In the genomic region with DNA sequence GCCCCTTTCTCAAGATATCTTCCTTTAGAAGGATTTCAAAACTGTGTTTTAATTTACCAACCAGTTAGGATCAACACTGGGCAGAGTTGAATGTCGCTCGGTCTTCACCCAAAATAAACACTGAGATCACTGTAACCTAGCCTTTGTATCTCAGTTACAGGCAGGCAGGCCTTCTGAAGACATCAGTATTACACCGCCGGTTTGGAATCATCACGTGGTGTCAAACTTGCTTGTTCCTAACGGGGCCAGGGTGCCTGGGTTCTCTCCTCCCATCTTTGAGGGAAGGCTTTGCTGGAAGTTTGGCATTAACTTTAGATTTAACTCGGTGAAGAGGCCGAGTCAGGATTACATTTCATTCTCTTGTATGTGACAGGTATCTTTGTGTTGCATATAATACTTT, we compare ENCODE assay signal across 24 mouse cellular contexts. TPM values are rescaled to one million over a fixed set of nuclear protein-coding genes. Genes with fewer than 3 reads are reported as not detected.
DNase-seq lines count a peak whose midpoint lies in the region; ATAC-seq and TF ChIP-seq lines count a peak whose summit lies in the region.
"Had no signal": no experiment of that assay in that cellular context is flagged by ENCODE, and none has a peak within 500 bp of the region (broad histone marks: within the 10 kb centered on the region; RNA-seq: fewer than 3 reads in every experiment).

No protein-coding gene starts in this region.

- TF ChIP-seq CTCF in liver, adult 2 months (IDR thresholded peaks at IDR 0.05; ENCODE audit: low read depth, low read length), result no peak
- no peak for TF ChIP-seq CTCF in liver, postnatal 0 days (IDR thresholded peaks at IDR 0.05; ENCODE audit: low read depth)
- TF ChIP-seq CTCF in lung, adult 2 months (IDR thresholded peaks at IDR 0.05; ENCODE audit: insufficient read depth, low read length), result no peak

- H3K27ac ChIP-seq in liver, adult 2 months (replicated peaks; ENCODE audit: insufficient read depth, low read depth, low read length), result no peak overlapping the region
- H3K27ac ChIP-seq in liver, postnatal 0 days (ENCODE audit: low read depth), result no peak overlapping the region
- H3K27ac ChIP-seq: embryonic facial prominence, embryonic 13.5 days; embryonic facial prominence, embryonic 15.5 days; forebrain, embryonic 10.5 days; forebrain, embryonic 12.5 days had no signal

- DNase-seq in gastrocnemius, adult 18-20 months (ENCODE audit: low spot score), result peak; percentile 63
- DNase-seq in gastrocnemius, postnatal 36 days, result no peak
- peak; percentile 75 for DNase-seq in heart, adult 11 months
- no peak for DNase-seq in heart, postnatal 10 days
- peak; percentile 15 for DNase-seq in liver, adult 2 months (ENCODE audit: extremely low read depth, low read depth, low spot score)
- no peak for DNase-seq in liver, postnatal 0 days
- DNase-seq in lung, adult 2 months, result no peak
- DNase-seq: adrenal gland, adult 2 months; adrenal gland, postnatal 10 days; adrenal gland, postnatal 25 days; B cell, adult 2 months; cerebellum, adult 11 months; cerebellum, adult 18-20 months; cerebellum, adult 8-10 months; cerebellum, adult 9-11 months; cerebellum, postnatal 14 days; cerebellum, postnatal 36 days; embryo, embryonic 11 days had no signal

- no peaks in the 10 kb centered on the region for H3K36me3 ChIP-seq in liver, adult 2 months (ENCODE audit: control insufficient read depth, insufficient read depth, low read length)
- no peaks in the 10 kb centered on the region for H3K36me3 ChIP-seq in liver, postnatal 0 days (replicated peaks; ENCODE audit: insufficient read depth, low read length)
- H3K36me3 ChIP-seq: embryonic facial prominence, embryonic 13.5 days; embryonic facial prominence, embryonic 15.5 days; forebrain, embryonic 10.5 days; forebrain, embryonic 12.5 days had no signal

- no peak overlapping the region for H3K4me3 ChIP-seq in liver, adult 2 months (ENCODE audit: insufficient read depth, low read depth, low read length)
- H3K4me3 ChIP-seq in liver, postnatal 0 days (ENCODE audit: low read depth, low read length), result no peak overlapping the region
- no peak overlapping the region for H3K4me3 ChIP-seq in lung, adult 2 months (replicated peaks; ENCODE audit: extremely low read depth, low read depth, low read length)
- H3K4me3 ChIP-seq: embryonic facial prominence, embryonic 13.5 days; embryonic facial prominence, embryonic 15.5 days; erythroblast, embryonic 14.5 days; forebrain, embryonic 10.5 days; forebrain, embryonic 12.5 days had no signal

- H3K9ac ChIP-seq in liver, adult 2 months (ENCODE audit: low read depth, low read length), result no peak overlapping the region
- no peak overlapping the region for H3K9ac ChIP-seq in liver, postnatal 0 days (replicated peaks)
- H3K9ac ChIP-seq: embryonic facial prominence, embryonic 13.5 days; embryonic facial prominence, embryonic 15.5 days; forebrain, embryonic 12.5 days had no signal

- intact Hi-C loops in gastrocnemius, postnatal 36 days (cut with DNase I), result no loop called here
- intact Hi-C loops in heart, postnatal 10 days (cut with DNase I), result no loop called here

- TF ChIP-seq POLR2A in liver, adult 2 months (IDR thresholded peaks at IDR 0.05; ENCODE audit: extremely low read depth, insufficient read depth, low read length), result no peak
- no peak for TF ChIP-seq POLR2A in lung, adult 2 months (IDR thresholded peaks at IDR 0.05; ENCODE audit: borderline replicate concordance, extremely low read depth, low read depth, low read length)

- H3K27me3 ChIP-seq in liver, adult 2 months (ENCODE audit: control insufficient read depth, insufficient read depth, low read length), result peaks cover 4% of the 10 kb centered on the region
- peaks cover 3% of the 10 kb centered on the region; the same call in 1 of the 2 replicates for H3K27me3 ChIP-seq in liver, postnatal 0 days (ENCODE audit: insufficient read depth, low read length)
- H3K27me3 ChIP-seq: embryonic facial prominence, embryonic 13.5 days; embryonic facial prominence, embryonic 15.5 days; forebrain, embryonic 12.5 days had no signal

- no peaks in the 10 kb centered on the region for H3K4me1 ChIP-seq in liver, adult 2 months (ENCODE audit: control insufficient read depth, insufficient read depth, low read length)
- H3K4me1 ChIP-seq in liver, postnatal 0 days (ENCODE audit: insufficient read depth), result peaks cover 5% of the 10 kb centered on the region
- peaks cover 3% of the 10 kb centered on the region; the same call in 1 of the 2 replicates for H3K4me1 ChIP-seq in lung, adult 2 months (ENCODE audit: control insufficient read depth, insufficient read depth, low read length)

- ATAC-seq in liver, postnatal 0 days, result no peak
- ATAC-seq: forebrain, embryonic 14.5 days had no signal

- no peak for TF ChIP-seq EP300 in liver, postnatal 0 days (IDR thresholded peaks at IDR 0.05; ENCODE audit: low read depth)

- H3K79me2 ChIP-seq in liver, adult 2 months (ENCODE audit: control insufficient read depth, insufficient read depth, low read length), result no peaks in the 10 kb centered on the region

- no peak overlapping the region for H3K4me2 ChIP-seq in liver, postnatal 0 days (ENCODE audit: low read depth, low read length)
- H3K4me2 ChIP-seq: embryonic facial prominence, embryonic 13.5 days; embryonic facial prominence, embryonic 15.5 days; forebrain, embryonic 12.5 days had no signal

- H3K9me3 ChIP-seq in liver, postnatal 0 days (ENCODE audit: low read length), result no peaks in the 10 kb centered on the region
- H3K9me3 ChIP-seq: embryonic facial prominence, embryonic 13.5 days; embryonic facial prominence, embryonic 15.5 days; forebrain, embryonic 10.5 days; forebrain, embryonic 12.5 days had no signal

- 30% methylated on average over 8 of the region's 8 CpGs for WGBS in liver, adult 2 months
- WGBS in liver, postnatal 0 days (ENCODE audit: insufficient replicate concordance), result 57% methylated on average over 8 of the region's 8 CpGs
- WGBS in lung, adult 2 months, result 49% methylated on average over 8 of the region's 8 CpGs

RNA-seq across cellular contexts. Expression of a gene that starts 5.7 kb away (rescaled TPM):
- total RNA-seq in gastrocnemius, adult 18-20 months (2021), result 100 to 1,000 TPM; 110 to 142 TPM
- total RNA-seq in gastrocnemius, postnatal 36 days (2021), result 10 to 100 TPM; 91.9 to 99.3 TPM
- total RNA-seq in heart, postnatal 10 days (2021), result 100 to 1,000 TPM; 366 to 428 TPM
- 25.6 and 33.3 TPM in 2 replicates for total RNA-seq in liver, adult 2 months (2014; rRNA removed)
- polyA plus RNA-seq in liver, adult 2 months (2012; rRNA removed), result 28.3 and 60.1 TPM in 2 replicates
- polyA plus RNA-seq in liver, postnatal 0 days (2015; fragmentation: Nextera tagmentation; extraction: Ambion mirVana), result 130 and 137 TPM in 2 replicates
- 163 and 215 TPM in 2 replicates for polyA plus RNA-seq in lung, adult 2 months (2012; rRNA removed)

Comparison
In these comparisons a context has a peak if more than half of its experiments do, and no peak if none do; other contexts are left out.
1. DNase-seq: peak in gastrocnemius, adult 18-20 months (single experiment), heart, adult 11 months (single experiment) and liver, adult 2 months (single experiment); none in gastrocnemius, postnatal 36 days (0 of 2), heart, postnatal 10 days (0 of 2), liver, postnatal 0 days (single experiment) and lung, adult 2 months (single experiment).